Mouse (Mus musculus): Measurements from ENCODE around the gene Prpf4. TPM values are rescaled to one million over a fixed set of nuclear protein-coding genes. Genes with fewer than 3 reads are reported as not detected.

Gene Prpf4
- polyA plus RNA-seq, 3 experiments from 2014 or later: 17.8 to 22.8 (median 20.7) TPM

- no peak for ATAC-seq
Observed at GRCm38 (mm10) chr4:62437256-62437778, 28.7 kb downstream of the Prpf4 start.

GRCm38 (mm10) chr4:62437871-62438270 is 29.3 kb downstream of the Prpf4 start:
- ATAC-seq: no peak

- ATAC-seq: no peak
Observed at GRCm38 (mm10) chr4:62439793-62440192, 31.2 kb downstream of the Prpf4 start.

GRCm38 (mm10) chr4:62440544-62440943 is 31.9 kb downstream of the Prpf4 start:
- no peak for ATAC-seq

GRCm38 (mm10) chr4:62440986-62441385 is 32.4 kb downstream of the Prpf4 start:
- ATAC-seq: no peak

- ATAC-seq: peak; percentile 85
Observed at GRCm38 (mm10) chr4:62454995-62455394, 46.4 kb downstream of the Prpf4 start.

- ATAC-seq: no peak
Observed at GRCm38 (mm10) chr4:62459081-62459480, 50.5 kb downstream of the Prpf4 start.

GRCm38 (mm10) chr4:62460348-62460747 is 51.8 kb downstream of the Prpf4 start:
- no peak for ATAC-seq

- ATAC-seq: no peak
Observed at GRCm38 (mm10) chr4:62463124-62463523, 54.5 kb downstream of the Prpf4 start.

- no peak for ATAC-seq
Observed at GRCm38 (mm10) chr4:62468158-62468557, 59.6 kb downstream of the Prpf4 start.

- peak; percentile 83 for ATAC-seq
Observed at GRCm38 (mm10) chr4:62470598-62471051, 62.0 kb downstream of the Prpf4 start, which contains the start of gene Wdr31. Gene Wdr31, minus strand, starts transcription at chr4:62470896.

- ATAC-seq: no peak
Observed at GRCm38 (mm10) chr4:62472071-62472470, 63.5 kb downstream of the Prpf4 start.

- no peak for ATAC-seq
Observed at GRCm38 (mm10) chr4:62475131-62475530, 66.5 kb downstream of the Prpf4 start.

- ATAC-seq: peak; percentile 79
Observed at GRCm38 (mm10) chr4:62475793-62476192, 67.2 kb downstream of the Prpf4 start.

Other genes starting within 250 kb of the Prpf4 start
- gene Zfp37, start 177.8 kb upstream of the Prpf4 start, polyA plus RNA-seq (2017; shearing (Covaris generic)): not detected
- gene Slc31a2, start 146.2 kb upstream of the Prpf4 start, polyA plus RNA-seq (2017; shearing (Covaris generic)): 10 to 100 TPM in 1 of 3 experiments, 1 to 10 TPM in 2; 7.7 to 11.0 (median 9.0) TPM
- 10 to 100 TPM; 32.4 to 50.1 (median 47.2) TPM for gene Fkbp15, start 48.2 kb upstream of the Prpf4 start, polyA plus RNA-seq (2017; shearing (Covaris generic))
- 10 to 100 TPM in 1 of 3 experiments, 1 to 10 TPM in 2; 6.4 to 12.8 (median 9.3) TPM for gene Slc31a1, start 48.1 kb upstream of the Prpf4 start, polyA plus RNA-seq (2017; shearing (Covaris generic))
- 10 to 100 TPM; 67.8 to 86.2 (median 80.3) TPM for gene Cdc26, start 155 bp upstream of the Prpf4 start, polyA plus RNA-seq (2017; shearing (Covaris generic))
- gene Rnf183, start 26.5 kb downstream of the Prpf4 start, polyA plus RNA-seq (2017; shearing (Covaris generic)): not detected
- under 1 TPM in 2 of 3 experiments, not detected in 1; 0.38 to 0.99 TPM for gene Wdr31, start 62.1 kb downstream of the Prpf4 start, polyA plus RNA-seq (2017; shearing (Covaris generic))
- gene Bspry, start 71.3 kb downstream of the Prpf4 start, polyA plus RNA-seq (2017; shearing (Covaris generic)): 1 to 10 TPM; 1.3 to 3.2 (median 1.9) TPM
- 1 to 10 TPM; 1.6 to 2.0 (median 1.8) TPM for gene Hdhd3, start 94.7 kb downstream of the Prpf4 start, polyA plus RNA-seq (2017; shearing (Covaris generic))
- 10 to 100 TPM; 75.5 to 92.5 (median 76.8) TPM for gene Alad, start 111.1 kb downstream of the Prpf4 start, polyA plus RNA-seq (2017; shearing (Covaris generic))
- gene Pole3, start 116.3 kb downstream of the Prpf4 start, polyA plus RNA-seq (2017; shearing (Covaris generic)): 10 to 100 TPM; 28.8 to 36.2 (median 36.2) TPM
- under 1 TPM in 2 of 3 experiments, not detected in 1; 0.40 to 0.44 TPM for gene 4933430I17Rik, start 116.6 kb downstream of the Prpf4 start, polyA plus RNA-seq (2017; shearing (Covaris generic))
- gene Rgs3, start 151.1 kb downstream of the Prpf4 start, polyA plus RNA-seq (2017; shearing (Covaris generic)): 10 to 100 TPM; 50.8 to 68.5 (median 62.7) TPM